Mouse (Mus musculus): ENCODE data around the gene Mrpl20.
"Not testable (repeated sequence)": the region's sequence is repeated elsewhere in the genome, so short reads cannot be mapped to it uniquely, and the experiment has no call there.

Mrpl20 gene

DNA sequence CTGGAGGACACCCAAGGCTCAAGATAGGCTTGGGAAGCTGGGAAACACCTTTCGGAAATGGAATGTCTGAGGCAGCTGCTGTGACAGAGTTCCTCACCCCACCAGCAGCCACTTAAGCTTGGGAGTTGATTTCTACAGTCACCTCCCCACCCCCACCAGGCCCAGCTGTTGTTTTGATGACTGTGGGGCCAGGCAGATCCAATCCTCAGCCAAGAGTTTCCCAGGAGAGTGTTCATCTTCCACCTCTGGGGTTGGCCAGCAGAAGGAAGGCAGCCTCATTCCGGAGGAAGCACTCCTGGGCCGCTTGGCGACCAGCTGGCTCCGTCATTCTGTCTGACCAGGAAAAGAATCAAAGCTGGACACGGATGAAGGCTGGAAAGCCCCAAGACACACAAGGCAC is 21.8 kb upstream of the Mrpl20 start:
- DNase-seq (ENCODE audit: extremely low read depth, low read depth, low spot score), result no peak

DNA sequence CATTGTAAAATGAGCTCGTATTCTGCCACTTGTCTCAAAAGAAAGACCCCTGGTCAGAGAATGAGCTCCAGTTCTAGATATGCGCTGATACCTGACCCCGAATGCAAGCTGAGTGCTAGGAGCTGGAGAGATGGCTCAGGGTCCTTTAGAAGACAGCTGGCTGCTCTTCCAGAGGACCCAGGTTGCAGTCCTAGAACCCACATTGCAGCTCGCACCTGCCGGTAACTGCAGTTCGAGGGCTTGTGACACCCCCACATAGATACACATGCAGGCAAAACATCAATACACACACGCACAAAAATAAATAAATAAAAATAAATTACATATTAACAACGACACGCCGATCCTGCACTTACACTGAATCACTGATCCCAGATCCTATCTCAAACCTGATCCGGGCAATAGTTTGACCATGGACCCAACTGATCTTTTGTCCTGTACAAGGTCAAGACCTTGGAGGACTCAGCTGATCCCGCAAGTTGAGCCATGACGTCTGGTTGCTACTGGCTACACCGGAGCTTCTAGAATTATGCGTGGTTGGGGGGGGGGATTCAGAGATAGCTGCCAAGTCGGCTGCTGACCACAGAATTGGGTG is 19.1 kb upstream of the Mrpl20 start:
- DNase-seq (ENCODE audit: extremely low read depth, low read depth, low spot score), result no peak

- DNase-seq (ENCODE audit: extremely low read depth, low read depth, low spot score), result no peak
Measured at GRCm38 (mm10) chr4:155784081-155784701, 18.5 kb upstream of the Mrpl20 start.

- no peak for DNase-seq (ENCODE audit: extremely low read depth, low read depth, low spot score)
Measured at GRCm38 (mm10) chr4:155785246-155785645, 17.4 kb upstream of the Mrpl20 start.

GRCm38 (mm10) chr4:155785819-155786218 is 16.9 kb upstream of the Mrpl20 start, which contains the start of gene Tmem88b:
Gene Tmem88b (minus strand): TSS chr4:155785874.
- no peak for DNase-seq (ENCODE audit: extremely low read depth, low read depth, low spot score)

DNA sequence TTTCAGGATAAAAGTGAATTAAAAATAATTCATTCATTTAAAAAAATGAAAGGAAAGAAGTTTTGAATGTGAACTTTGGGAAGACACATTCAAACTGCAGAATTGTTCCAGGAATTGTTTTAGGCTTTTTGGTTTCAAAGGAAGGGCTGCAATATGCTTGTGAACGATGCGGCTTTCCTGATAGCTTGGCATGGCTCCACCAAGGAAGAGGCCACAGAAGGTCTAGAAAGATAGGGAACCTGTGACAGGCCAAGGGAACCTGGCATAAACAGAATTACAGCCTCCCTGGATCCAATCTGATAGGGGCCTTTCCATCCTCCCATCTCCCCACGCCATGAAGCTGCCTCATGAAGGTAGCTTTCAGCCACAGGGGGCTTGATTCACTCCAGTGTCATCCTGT is 14.4 kb upstream of the Mrpl20 start:
- no peak for DNase-seq (ENCODE audit: extremely low read depth, low read depth, low spot score)

- DNase-seq (ENCODE audit: extremely low read depth, low read depth, low spot score), result not testable (repeated sequence)
Measured at GRCm38 (mm10) chr4:155788833-155789232, 13.8 kb upstream of the Mrpl20 start.

DNA sequence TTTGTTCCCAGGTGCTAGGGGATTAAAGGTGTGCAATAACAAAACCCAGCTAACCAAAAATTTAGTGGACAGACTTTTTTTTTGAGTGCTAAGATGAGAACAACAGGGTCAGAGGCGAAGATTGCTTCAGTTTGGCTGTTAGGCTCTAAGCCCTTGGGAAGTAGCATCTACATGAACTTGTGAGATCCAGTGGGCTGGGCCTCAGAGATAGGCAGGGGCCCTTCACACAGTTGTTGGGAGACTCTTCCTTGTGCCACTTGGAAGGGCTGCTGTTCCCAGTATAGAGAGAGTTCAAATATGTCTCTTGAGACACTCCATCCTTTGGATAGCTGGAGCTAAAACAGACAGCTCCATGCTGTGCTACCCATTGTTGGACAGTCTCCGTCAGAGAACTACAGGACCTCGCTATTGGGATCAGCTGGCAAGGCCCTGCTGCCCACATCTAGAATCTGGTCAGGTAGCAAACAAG is 12.6 kb upstream of the Mrpl20 start, which contains the start of gene Ankrd65:
Gene Ankrd65 (plus strand): TSS at position 419 of the 469 bp plus-strand sequence.
- no peak for DNase-seq (ENCODE audit: extremely low read depth, low read depth, low spot score)

- peak; percentile 75 for DNase-seq (ENCODE audit: extremely low read depth, low read depth, low spot score)
Measured at GRCm38 (mm10) chr4:155790650-155791161, 12.0 kb upstream of the Mrpl20 start.

- no peak for DNase-seq (ENCODE audit: extremely low read depth, low read depth, low spot score)
Measured at GRCm38 (mm10) chr4:155791240-155791933, 11.3 kb upstream of the Mrpl20 start.

DNA sequence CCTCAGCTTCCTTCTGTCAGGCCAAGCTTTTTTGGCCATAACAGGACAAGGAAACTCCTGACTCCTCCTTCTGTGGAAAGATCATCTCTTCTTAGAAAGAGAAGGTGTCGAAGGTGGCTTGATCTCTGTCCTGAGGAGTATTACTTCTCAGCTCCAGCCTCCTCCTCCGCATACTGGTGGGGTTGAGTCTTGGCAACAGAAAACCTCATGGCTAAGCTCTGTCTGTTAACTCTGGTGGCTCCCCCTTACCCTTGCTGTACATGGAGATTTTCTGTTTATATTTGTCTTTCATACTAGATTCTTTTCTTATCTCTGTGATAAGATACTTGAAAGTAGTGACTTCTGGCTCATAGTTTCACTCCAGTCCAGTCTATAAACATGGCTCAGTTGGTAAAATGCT is 8.9 kb upstream of the Mrpl20 start:
- DNase-seq (ENCODE audit: extremely low read depth, low read depth, low spot score), result no peak

GRCm38 (mm10) chr4:155802075-155802474 is 603 bp upstream of the Mrpl20 start:
- DNase-seq (ENCODE audit: extremely low read depth, low read depth, low spot score), result no peak

GRCm38 (mm10) chr4:155803340-155804041 is 813 bp downstream of the Mrpl20 start:
- no peak for DNase-seq (ENCODE audit: extremely low read depth, low read depth, low spot score)

DNA sequence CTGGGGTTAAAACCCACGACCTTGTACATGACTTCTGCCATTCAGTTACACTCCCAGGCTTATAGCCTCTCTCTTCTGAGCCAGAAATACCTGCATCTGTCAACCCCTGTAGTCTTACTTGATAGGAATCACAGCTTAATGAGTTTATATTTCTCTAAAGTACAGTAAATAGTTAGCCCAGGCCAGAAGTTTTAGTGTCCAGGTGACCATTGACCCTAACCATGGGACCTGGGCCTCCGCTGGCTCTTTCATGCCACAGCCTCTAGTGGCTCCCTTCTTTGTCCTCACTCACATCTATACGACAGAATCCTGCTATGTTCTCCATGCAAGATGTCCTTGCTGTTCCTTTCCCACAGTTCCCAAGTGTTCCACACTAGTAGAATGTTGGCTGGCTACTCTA is 5.2 kb downstream of the Mrpl20 start:
- no peak for DNase-seq (ENCODE audit: extremely low read depth, low read depth, low spot score)

DNA sequence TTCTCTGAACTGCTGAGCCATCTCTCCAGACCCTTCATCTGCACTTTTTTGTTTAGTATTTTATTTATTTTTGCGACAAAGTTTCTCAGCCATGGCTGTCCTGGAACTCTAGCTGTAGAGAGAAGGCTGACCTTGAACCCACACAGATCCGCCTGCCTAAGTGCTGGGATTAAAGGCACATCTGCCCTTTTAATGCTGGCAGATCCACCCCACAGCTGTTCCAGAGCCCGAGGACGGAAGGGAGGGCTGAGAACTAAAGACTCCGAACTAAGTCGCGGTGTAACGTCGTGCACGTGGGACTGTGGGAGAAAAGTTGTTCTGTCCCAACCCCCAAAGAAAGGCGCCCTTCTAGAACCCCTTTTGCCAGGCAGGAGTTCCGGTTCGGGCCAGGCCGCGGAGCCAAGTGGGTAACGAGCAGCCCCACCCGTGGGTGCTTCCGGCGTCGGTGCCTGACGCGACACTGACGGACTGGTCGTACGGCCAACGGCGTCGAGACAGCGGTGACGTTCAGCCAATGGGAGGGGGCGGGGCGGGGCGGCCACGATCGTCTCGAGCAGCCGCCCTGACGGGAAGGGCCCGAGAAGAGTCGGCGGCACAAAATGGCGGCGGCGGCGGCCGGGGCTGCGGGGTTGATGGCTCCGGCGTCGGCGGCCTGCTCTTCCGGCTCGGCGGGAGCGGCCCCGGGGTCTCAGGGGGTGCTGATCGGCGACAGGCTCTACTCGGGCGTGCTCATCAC is 9.4 kb downstream of the Mrpl20 start, which contains the start of gene Ccnl2:
Gene Ccnl2 (plus strand): TSS at position 561 of the 736 bp plus-strand sequence.
- DNase-seq (ENCODE audit: extremely low read depth, low read depth, low spot score), result peak; percentile 46

GRCm38 (mm10) chr4:155812665-155813181 is 10.0 kb downstream of the Mrpl20 start:
- DNase-seq (ENCODE audit: extremely low read depth, low read depth, low spot score), result no peak

DNA sequence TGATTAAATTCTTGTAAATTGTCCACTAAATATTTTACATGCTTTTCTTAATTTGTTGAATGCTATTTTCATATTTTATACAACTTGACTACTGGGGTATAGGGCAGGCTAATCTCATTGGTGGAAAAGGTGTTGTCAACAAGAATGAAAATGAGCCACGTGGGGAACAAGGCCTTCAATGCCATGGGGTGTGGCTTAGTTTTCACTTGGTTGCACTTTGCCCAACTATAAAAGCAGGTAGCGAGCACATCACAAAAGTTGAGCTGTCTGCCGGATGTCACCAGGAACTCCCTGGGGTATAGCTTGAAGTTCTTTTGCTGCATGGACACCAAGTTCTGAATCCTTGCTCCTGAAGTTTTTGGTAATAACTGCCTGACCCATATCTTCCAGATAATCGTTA is 14.9 kb downstream of the Mrpl20 start:
- DNase-seq (ENCODE audit: extremely low read depth, low read depth, low spot score), result no peak

GRCm38 (mm10) chr4:155821025-155821424 is 18.3 kb downstream of the Mrpl20 start:
- no peak for DNase-seq (ENCODE audit: extremely low read depth, low read depth, low spot score)

- no peak for DNase-seq (ENCODE audit: extremely low read depth, low read depth, low spot score)
Measured at GRCm38 (mm10) chr4:155823443-155823842, 20.8 kb downstream of the Mrpl20 start.

DNA sequence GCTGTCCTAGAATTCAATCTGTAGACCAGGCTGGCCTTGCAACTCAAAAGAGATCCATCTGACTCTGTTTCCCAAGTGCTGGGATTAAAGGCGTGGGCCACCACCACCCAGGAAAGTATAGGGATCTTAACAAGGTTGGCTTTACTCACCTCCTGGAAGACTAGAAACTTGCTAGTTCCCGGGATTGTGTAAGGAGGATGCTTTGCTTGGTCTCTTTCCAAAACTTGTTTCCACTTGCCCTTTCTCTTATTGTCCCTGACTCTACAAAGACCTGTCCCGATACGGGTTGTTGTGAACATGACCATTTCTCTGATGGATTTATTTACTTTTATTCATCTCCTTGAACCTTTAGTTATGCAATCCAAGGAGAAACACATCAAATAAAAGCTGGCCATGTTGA is 27.2 kb downstream of the Mrpl20 start:
- peak; percentile 95 for DNase-seq (ENCODE audit: extremely low read depth, low read depth, low spot score)
